Mouse (Mus musculus) liver, postnatal 0 days (tissue): ENCODE measurements around the gene Mepce. TPM values are rescaled to one million over a fixed set of nuclear protein-coding genes. Genes with fewer than 3 reads are reported as not detected.

Source experiments
- ATAC-seq: fragments of 200-750 bp; cut with Nextera tagmentation; 2 replicates; pipeline ENCODE4 v1.8.0; 2017; ENCODE audit warnings: mild to moderate bottlenecking, moderate library complexity
- DNase-seq: peaks from one replicate; pipeline ENCODE4 v3.0.0-alpha.2; 2016
- H3K27ac ChIP-seq: fragments of 300-500 bp; sonication (generic); 2 replicates; pipeline ENCODE4 v1.5.1; 2014; ENCODE audit warnings: antibody characterized with exemption, moderate library complexity, mild to moderate bottlenecking, low read depth
- H3K27me3 ChIP-seq: fragments of 300-500 bp; sonication (generic); 2 replicates; pipeline ENCODE4 v1.6.1; 2014; ENCODE audit warnings: low read length, control low read depth, mixed read lengths; ENCODE audit not compliant: insufficient read depth
- H3K36me3 ChIP-seq: fragments of 300-500 bp; sonication (generic); replicated peaks from 2 replicates; pipeline ENCODE4 v1.6.1; 2014; ENCODE audit warnings: mild to moderate bottlenecking, control low read depth, low read length, moderate library complexity, mixed read lengths; ENCODE audit not compliant: insufficient read depth
- H3K4me1 ChIP-seq: fragments of 300-500 bp; sonication (generic); 2 replicates; pipeline ENCODE4 v1.6.1; 2014; ENCODE audit warnings: antibody characterized with exemption, mild to moderate bottlenecking, control low read depth; ENCODE audit not compliant: insufficient read depth
- H3K4me2 ChIP-seq: fragments of 300-500 bp; sonication (generic); 2 replicates; pipeline ENCODE4 v1.6.1; 2014; ENCODE audit warnings: low read depth, mild to moderate bottlenecking, low read length, moderate library complexity, mixed read lengths
- H3K4me3 ChIP-seq: fragments of 300-500 bp; sonication (generic); 2 replicates; pipeline ENCODE4 v1.5.1; 2014; ENCODE audit warnings: low read depth, low read length
- H3K9ac ChIP-seq: fragments of 300-500 bp; sonication (generic); replicated peaks from 2 replicates; pipeline ENCODE4 v1.6.1; 2014; ENCODE audit warnings: mild to moderate bottlenecking, moderate library complexity
- H3K9me3 ChIP-seq: fragments of 300-500 bp; sonication (generic); 2 replicates; pipeline ENCODE4 v1.6.1; 2016; ENCODE audit warnings: mild to moderate bottlenecking, control low read depth, low read length, mixed read lengths
- CTCF ChIP-seq: sonication (generic); IDR thresholded peaks from 2 replicates; pipeline ENCODE4 v1.5.1; 2016; ENCODE audit warnings: antibody characterized with exemption, low read depth
- EP300 ChIP-seq: IDR thresholded peaks from 2 replicates; pipeline ENCODE4 v1.6.1; 2016; ENCODE audit warnings: antibody characterized with exemption, low read depth, mild to moderate bottlenecking
- WGBS: fragments of 180-500 bp; shearing (Covaris S2); extraction: QIAGEN DNeasy Blood & Tissue Kit; methylation state at CpG from one replicate; pipeline ENCODE4 v1.1.7; 2014; ENCODE audit not compliant: insufficient replicate concordance; 5-methylcytosine and 5-hydroxymethylcytosine counted together
- polyA plus RNA-seq: library from polyadenylated mRNA; unstranded; fragments of >200 nt; fragmentation: Nextera tagmentation; extraction: Ambion mirVana; gene quantifications from 2 replicates; pipeline ENCODE4 v1.2.1, GENCODE M21; 2015

Gene Mepce
- polyA plus RNA-seq, 1 experiment from 2014 or later, result 5.0 TPM

DNA sequence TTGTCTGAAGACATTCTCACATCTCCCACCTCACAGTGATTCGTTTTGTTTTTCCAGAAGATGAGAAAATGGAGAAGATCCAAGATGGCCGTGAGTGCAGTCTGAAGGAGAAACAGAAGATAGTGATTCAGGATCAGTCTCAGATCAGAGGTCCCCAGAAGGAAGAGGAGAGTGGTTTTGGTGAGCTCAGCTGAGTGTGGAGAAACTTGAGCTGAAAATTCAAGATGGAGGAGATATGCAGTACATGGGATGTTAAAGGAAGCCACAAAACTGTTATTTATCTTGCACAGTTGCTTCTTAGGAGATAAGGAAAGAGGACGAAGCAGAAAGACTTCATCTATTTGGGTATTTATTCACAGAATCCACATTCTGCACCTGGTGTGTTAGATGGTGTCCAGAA lies 13.5 kb upstream of the Mepce start:
- no peaks in the 10 kb centered on the region for H3K36me3 ChIP-seq
- H3K9ac ChIP-seq, result no peak overlapping the region
- DNase-seq, result no peak
- no peak overlapping the region for H3K4me2 ChIP-seq
- H3K4me3 ChIP-seq, result no peak overlapping the region
- H3K9me3 ChIP-seq, result no peaks in the 10 kb centered on the region
- WGBS, result 64% methylated on average over 3 of the region's 3 CpGs
- H3K27ac ChIP-seq, result no peak overlapping the region
- H3K27me3 ChIP-seq, result no peaks in the 10 kb centered on the region
- no peaks in the 10 kb centered on the region for H3K4me1 ChIP-seq
- no peak for TF ChIP-seq CTCF
- no peak for TF ChIP-seq EP300
- no peak for ATAC-seq

GRCm38 (mm10) chr5:137796606-137797005 lies 9.2 kb upstream of the Mepce start:
- H3K27me3 ChIP-seq, result no peaks in the 10 kb centered on the region
- H3K4me2 ChIP-seq, result no peak overlapping the region
- H3K9me3 ChIP-seq, result no peaks in the 10 kb centered on the region
- WGBS, result 57% methylated on average over 3 of the region's 3 CpGs
- ATAC-seq (no peak), DNase-seq (no peak)
- no peaks in the 10 kb centered on the region for H3K4me1 ChIP-seq
- H3K9ac ChIP-seq, result no peak overlapping the region
- H3K27ac ChIP-seq, result no peak overlapping the region
- H3K36me3 ChIP-seq, result no peaks in the 10 kb centered on the region
- no peak overlapping the region for H3K4me3 ChIP-seq
- TF ChIP-seq EP300 (no peak), CTCF (no peak)

- no peak for TF ChIP-seq EP300
- peak; percentile 45 for TF ChIP-seq CTCF
- no peak overlapping the region for H3K4me2 ChIP-seq
- H3K27me3 ChIP-seq, result no peaks in the 10 kb centered on the region
- DNase-seq, result no peak
- no peak overlapping the region for H3K9ac ChIP-seq
- H3K4me3 ChIP-seq, result no peak overlapping the region
- no peaks in the 10 kb centered on the region for H3K9me3 ChIP-seq
- H3K27ac ChIP-seq, result no peak overlapping the region
- H3K4me1 ChIP-seq, result peaks cover 6% of the 10 kb centered on the region
- no peaks in the 10 kb centered on the region for H3K36me3 ChIP-seq
- ATAC-seq, result no peak
Observed at GRCm38 (mm10) chr5:137791553-137791952, 4.1 kb upstream of the Mepce start.

- no peak overlapping the region for H3K4me2 ChIP-seq
- no peak overlapping the region for H3K4me3 ChIP-seq
- 90% methylated on average over 2 of the region's 2 CpGs for WGBS
- ATAC-seq, result no peak
- H3K27me3 ChIP-seq, result no peaks in the 10 kb centered on the region
- H3K4me1 ChIP-seq, result peaks cover 18% of the 10 kb centered on the region
- H3K9me3 ChIP-seq, result no peaks in the 10 kb centered on the region
- no peak for DNase-seq
- no peak overlapping the region for H3K9ac ChIP-seq
- H3K36me3 ChIP-seq, result peaks cover 5% of the 10 kb centered on the region
- TF ChIP-seq EP300 (no peak), CTCF (no peak)
- no peak overlapping the region for H3K27ac ChIP-seq
Observed at GRCm38 (mm10) chr5:137788946-137789531, 1.6 kb upstream of the Mepce start.

GRCm38 (mm10) chr5:137788171-137788570 lies 716 bp upstream of the Mepce start:
- H3K36me3 ChIP-seq, result peaks cover 13% of the 10 kb centered on the region
- peak overlapping the region; percentile 73; the same call in 1 of the 2 replicates for H3K4me3 ChIP-seq
- peaks cover 23% of the 10 kb centered on the region for H3K4me1 ChIP-seq
- WGBS, result 74% methylated on average over 24 of the region's 24 CpGs
- ATAC-seq, result no peak
- H3K9ac ChIP-seq, result no peak overlapping the region
- H3K27ac ChIP-seq, result no peak overlapping the region
- TF ChIP-seq EP300 (no peak), CTCF (no peak)
- no peaks in the 10 kb centered on the region for H3K9me3 ChIP-seq
- peak; percentile 29 for DNase-seq
- H3K27me3 ChIP-seq, result no peaks in the 10 kb centered on the region
- H3K4me2 ChIP-seq, result peak overlapping the region; percentile 75

DNA sequence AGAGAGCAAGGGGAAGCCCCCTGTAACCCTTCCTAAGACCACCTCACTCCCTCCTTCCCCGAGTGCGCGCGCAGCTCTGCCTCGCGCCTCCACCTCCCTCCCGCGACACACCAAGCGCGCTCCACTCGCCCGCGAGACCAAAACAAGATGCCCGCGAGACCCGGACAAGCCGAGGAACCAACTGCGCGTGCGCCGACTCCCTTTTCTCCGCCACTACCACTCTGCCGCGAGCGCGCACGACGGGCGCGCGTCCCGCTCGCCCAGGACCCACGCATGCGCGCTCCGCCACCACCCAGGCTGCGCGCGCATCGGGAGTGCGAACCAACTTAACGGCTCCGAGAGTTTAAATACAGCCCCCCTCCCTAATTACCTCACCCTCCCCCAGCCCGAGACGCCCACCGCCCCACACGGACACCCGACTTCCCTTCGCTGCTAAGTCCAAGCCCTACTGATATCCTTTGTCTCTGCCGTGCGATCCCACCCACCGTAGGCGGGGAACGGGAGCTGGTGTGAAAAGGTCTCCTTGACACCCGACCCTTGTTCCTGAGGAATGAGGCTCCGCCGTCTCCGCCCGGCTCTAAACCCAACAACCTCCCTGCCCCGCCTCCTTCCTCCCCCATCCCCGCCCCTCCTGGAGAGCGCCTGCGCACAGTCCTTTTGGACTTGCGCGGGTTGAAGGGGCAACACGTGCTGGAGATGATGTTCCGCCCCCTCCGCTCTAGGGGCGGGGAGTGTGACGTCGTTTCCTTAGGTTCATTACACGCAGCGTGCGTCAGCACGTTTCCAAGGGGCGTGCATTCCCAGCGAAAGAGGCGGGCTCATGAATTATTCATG lies 1.1 kb downstream of the Mepce start:
- H3K27ac ChIP-seq, result peak overlapping the region; percentile 100
- peak overlapping the region; percentile 83 for H3K4me2 ChIP-seq
- peak; percentile 6 for TF ChIP-seq EP300
- no peak for TF ChIP-seq CTCF
- peak; percentile 99 for DNase-seq
- peak overlapping the region; percentile 73 for H3K4me3 ChIP-seq
- WGBS, result under 1% methylated on average over 77 of the region's 79 CpGs
- H3K4me1 ChIP-seq, result peaks cover 23% of the 10 kb centered on the region
- peaks cover 32% of the 10 kb centered on the region for H3K36me3 ChIP-seq
- H3K9ac ChIP-seq, result peak overlapping the region; percentile 83
- no peaks in the 10 kb centered on the region for H3K9me3 ChIP-seq
- no peaks in the 10 kb centered on the region for H3K27me3 ChIP-seq
- ATAC-seq, result peak; percentile 86
